Mouse (Mus musculus): ENCODE data around the gene Pid1. TPM values are rescaled to one million over a fixed set of nuclear protein-coding genes. Genes with fewer than 3 reads are reported as not detected.

Pid1 gene
- polyA plus RNA-seq, 1 experiment from 2014 or later, result 51.7 TPM

DNA sequence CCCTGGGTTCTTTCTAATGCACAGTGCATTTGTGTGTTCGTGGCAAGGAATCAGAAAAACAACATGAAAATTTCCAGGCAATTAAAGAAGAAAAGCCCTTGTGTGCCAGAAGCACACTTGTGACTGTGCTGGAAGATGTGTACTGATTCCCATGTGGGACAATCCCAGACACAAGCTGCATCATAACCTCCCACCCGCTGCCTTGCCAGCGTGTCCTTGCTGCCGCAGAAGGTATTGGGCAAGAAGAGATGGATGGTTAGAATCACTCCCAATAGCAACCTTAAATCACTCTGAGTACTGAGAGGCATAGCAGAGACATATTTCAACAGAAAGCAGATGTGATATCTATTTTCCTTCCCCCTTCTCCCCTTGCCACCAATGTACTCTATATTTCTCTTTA is 257.2 kb downstream of the Pid1 start:
- Histone ChIP-seq H3K9me3 (no peaks in the 10 kb centered on the region), H3K4me3 (no peak overlapping the region), H3K36me3 (no peaks in the 10 kb centered on the region), H3K4me1 (replicated peaks) (no peaks in the 10 kb centered on the region), H3K27ac (no peak overlapping the region), H3K27me3 (ENCODE audit: insufficient read depth, poor library complexity, severe bottlenecking) (no peaks in the 10 kb centered on the region)
- WGBS, result 97% methylated on average over 4 of the region's 4 CpGs
- no peak for DNase-seq (ENCODE audit: low spot score)

DNA sequence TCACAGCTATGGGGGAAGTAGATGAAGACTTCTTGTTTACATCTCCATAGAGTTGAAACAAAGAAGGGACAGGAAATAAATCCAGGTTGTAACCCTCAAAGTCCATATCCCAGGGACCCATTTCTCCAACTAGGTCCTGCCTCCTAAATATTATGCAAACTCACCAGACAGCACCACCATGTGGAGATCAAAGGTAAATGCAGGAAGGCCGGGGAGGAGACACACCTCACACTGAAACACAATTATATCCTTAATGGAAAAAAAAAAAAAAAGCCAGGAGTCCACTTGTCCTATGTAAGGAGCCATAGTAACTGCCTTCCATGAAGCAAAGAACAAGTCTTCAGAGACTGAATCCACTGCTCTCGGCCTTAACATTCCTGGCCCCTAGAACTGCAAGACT is 261.9 kb downstream of the Pid1 start:
- H3K4me1 ChIP-seq (replicated peaks), result no peaks in the 10 kb centered on the region
- H3K27me3 ChIP-seq (ENCODE audit: insufficient read depth, poor library complexity, severe bottlenecking), result no peaks in the 10 kb centered on the region
- H3K4me3 ChIP-seq, result no peak overlapping the region
- no peak overlapping the region for H3K27ac ChIP-seq
- DNase-seq (ENCODE audit: low spot score), result no peak
- no peaks in the 10 kb centered on the region for H3K9me3 ChIP-seq
- 80% methylated on average over 2 of the region's 2 CpGs for WGBS
- H3K36me3 ChIP-seq, result no peaks in the 10 kb centered on the region

DNA sequence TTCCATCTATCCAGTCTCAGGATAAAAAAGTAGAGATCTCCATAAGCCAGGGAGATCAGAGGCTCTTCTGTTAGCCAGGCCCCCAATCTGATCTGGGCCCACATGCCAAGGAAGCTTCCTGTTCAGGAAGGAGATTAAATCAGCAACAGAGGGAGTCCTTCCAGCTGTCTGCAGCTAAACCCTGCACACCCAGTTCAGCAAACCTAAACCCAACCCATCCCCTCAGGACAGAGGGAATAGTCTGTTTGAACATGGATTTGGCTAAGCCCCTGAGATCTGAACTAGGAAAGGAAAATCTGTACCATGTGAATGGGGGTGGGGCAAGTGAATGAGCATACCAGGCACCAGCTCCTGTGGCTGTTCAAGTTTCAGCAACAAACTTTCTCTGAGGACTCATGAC is 266.6 kb downstream of the Pid1 start:
- Histone ChIP-seq H3K4me3 (no peak overlapping the region), H3K9me3 (no peaks in the 10 kb centered on the region), H3K4me1 (replicated peaks) (no peaks in the 10 kb centered on the region), H3K36me3 (no peaks in the 10 kb centered on the region), H3K27me3 (ENCODE audit: insufficient read depth, poor library complexity, severe bottlenecking) (no peaks in the 10 kb centered on the region), H3K27ac (no peak overlapping the region)
- DNase-seq (ENCODE audit: low spot score), result no peak

- WGBS, result 82% methylated on average over 2 of the region's 2 CpGs
- H3K9me3 ChIP-seq, result no peaks in the 10 kb centered on the region
- H3K27ac ChIP-seq, result no peak overlapping the region
- H3K4me3 ChIP-seq, result no peak overlapping the region
- no peaks in the 10 kb centered on the region for H3K4me1 ChIP-seq (replicated peaks)
- H3K36me3 ChIP-seq, result no peaks in the 10 kb centered on the region
- DNase-seq (ENCODE audit: low spot score), result no peak
- H3K27me3 ChIP-seq (ENCODE audit: insufficient read depth, poor library complexity, severe bottlenecking), result no peaks in the 10 kb centered on the region
Measured at GRCm38 (mm10) chr1:84093291-84093690, 270.7 kb downstream of the Pid1 start.

- H3K36me3 ChIP-seq, result no peaks in the 10 kb centered on the region
- no peaks in the 10 kb centered on the region for H3K27me3 ChIP-seq (ENCODE audit: insufficient read depth, poor library complexity, severe bottlenecking)
- WGBS, result 90% methylated on average over 2 of the region's 2 CpGs
- no peaks in the 10 kb centered on the region for H3K4me1 ChIP-seq (replicated peaks)
- no peak overlapping the region for H3K27ac ChIP-seq
- DNase-seq (ENCODE audit: low spot score), result no peak
- no peak overlapping the region for H3K4me3 ChIP-seq
- H3K9me3 ChIP-seq, result no peaks in the 10 kb centered on the region
Measured at GRCm38 (mm10) chr1:84089664-84090063, 274.3 kb downstream of the Pid1 start.

- H3K36me3 ChIP-seq, result no peaks in the 10 kb centered on the region
- no peaks in the 10 kb centered on the region for H3K27me3 ChIP-seq (ENCODE audit: insufficient read depth, poor library complexity, severe bottlenecking)
- H3K4me3 ChIP-seq, result no peak overlapping the region
- H3K4me1 ChIP-seq (replicated peaks), result no peaks in the 10 kb centered on the region
- no peak overlapping the region for H3K27ac ChIP-seq
- no peaks in the 10 kb centered on the region for H3K9me3 ChIP-seq
- no peak for DNase-seq (ENCODE audit: low spot score)
- 59% methylated on average over 2 of the region's 2 CpGs for WGBS
Measured at GRCm38 (mm10) chr1:84087957-84088356, 276.0 kb downstream of the Pid1 start.

- WGBS, result 78% methylated on average over 6 of the region's 6 CpGs
- no peak for DNase-seq (ENCODE audit: low spot score)
- no peaks in the 10 kb centered on the region for H3K9me3 ChIP-seq
- no peaks in the 10 kb centered on the region for H3K4me1 ChIP-seq (replicated peaks)
- H3K36me3 ChIP-seq, result no peaks in the 10 kb centered on the region
- no peak overlapping the region for H3K27ac ChIP-seq
- no peak overlapping the region for H3K4me3 ChIP-seq
- H3K27me3 ChIP-seq (ENCODE audit: insufficient read depth, poor library complexity, severe bottlenecking), result no peaks in the 10 kb centered on the region
Measured at GRCm38 (mm10) chr1:84087325-84087724, 276.7 kb downstream of the Pid1 start.

GRCm38 (mm10) chr1:84086486-84086885 is 277.5 kb downstream of the Pid1 start:
- Histone ChIP-seq H3K4me1 (replicated peaks) (no peaks in the 10 kb centered on the region), H3K27ac (no peak overlapping the region), H3K36me3 (no peaks in the 10 kb centered on the region), H3K27me3 (ENCODE audit: insufficient read depth, poor library complexity, severe bottlenecking) (no peaks in the 10 kb centered on the region), H3K9me3 (no peaks in the 10 kb centered on the region), H3K4me3 (no peak overlapping the region)
- DNase-seq (ENCODE audit: low spot score), result no peak
- 80% methylated on average over 1 of the region's 1 CpGs for WGBS

- Histone ChIP-seq H3K4me1 (replicated peaks) (no peaks in the 10 kb centered on the region), H3K36me3 (no peaks in the 10 kb centered on the region), H3K9me3 (no peaks in the 10 kb centered on the region), H3K27ac (no peak overlapping the region), H3K4me3 (no peak overlapping the region), H3K27me3 (ENCODE audit: insufficient read depth, poor library complexity, severe bottlenecking) (no peaks in the 10 kb centered on the region)
- 95% methylated on average over 3 of the region's 3 CpGs for WGBS
- DNase-seq (ENCODE audit: low spot score), result no peak
Measured at GRCm38 (mm10) chr1:84085361-84085760, 278.6 kb downstream of the Pid1 start.

DNA sequence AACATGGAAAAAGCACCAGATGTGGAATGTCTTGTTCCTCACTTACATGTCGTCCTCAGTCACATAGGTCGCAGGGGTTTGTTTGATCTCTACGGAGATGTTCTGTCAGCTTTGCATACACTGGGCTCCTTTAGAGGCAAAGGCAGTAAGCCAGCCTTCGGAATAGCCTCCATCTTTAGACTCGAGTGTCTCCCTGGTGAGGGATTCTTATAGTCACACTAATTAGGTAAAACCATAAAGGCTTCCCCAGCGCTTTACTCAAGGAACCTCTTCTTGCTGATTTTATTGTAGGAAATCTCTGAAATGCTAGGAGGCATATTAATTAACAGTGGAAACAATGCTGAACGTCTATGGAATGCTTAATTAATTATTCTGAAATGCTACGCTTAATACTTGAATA is 284.4 kb downstream of the Pid1 start:
- H3K27ac ChIP-seq, result no peak overlapping the region
- 0 out of 2 replicates have a peak, but pooled peaks cover 2% of the 10 kb centered on the region for H3K4me1 ChIP-seq (replicated peaks)
- no peaks in the 10 kb centered on the region for H3K36me3 ChIP-seq
- DNase-seq (ENCODE audit: low spot score), result no peak
- no peaks in the 10 kb centered on the region for H3K27me3 ChIP-seq (ENCODE audit: insufficient read depth, poor library complexity, severe bottlenecking)
- WGBS, result 79% methylated on average over 8 of the region's 8 CpGs
- H3K9me3 ChIP-seq, result no peaks in the 10 kb centered on the region
- H3K4me3 ChIP-seq, result no peak overlapping the region

- no peak for DNase-seq (ENCODE audit: low spot score)
- Histone ChIP-seq H3K4me3 (no peak overlapping the region), H3K27me3 (ENCODE audit: insufficient read depth, poor library complexity, severe bottlenecking) (no peaks in the 10 kb centered on the region), H3K36me3 (no peaks in the 10 kb centered on the region), H3K9me3 (no peaks in the 10 kb centered on the region), H3K27ac (no peak overlapping the region), H3K4me1 (replicated peaks) (0 out of 2 replicates have a peak, but pooled peaks cover 2% of the 10 kb centered on the region)
- 72% methylated on average over 1 of the region's 1 CpGs for WGBS
Measured at GRCm38 (mm10) chr1:84077023-84077422, 287.0 kb downstream of the Pid1 start.

- Histone ChIP-seq H3K4me3 (no peak overlapping the region), H3K27ac (no peak overlapping the region), H3K9me3 (no peaks in the 10 kb centered on the region), H3K36me3 (no peaks in the 10 kb centered on the region), H3K27me3 (ENCODE audit: insufficient read depth, poor library complexity, severe bottlenecking) (no peaks in the 10 kb centered on the region), H3K4me1 (replicated peaks) (peaks cover 6% of the 10 kb centered on the region; the same call in 1 of the 2 replicates)
- no peak for DNase-seq (ENCODE audit: low spot score)
- WGBS, result 77% methylated on average over 5 of the region's 5 CpGs
Measured at GRCm38 (mm10) chr1:84056884-84057630, 306.9 kb downstream of the Pid1 start.

DNA sequence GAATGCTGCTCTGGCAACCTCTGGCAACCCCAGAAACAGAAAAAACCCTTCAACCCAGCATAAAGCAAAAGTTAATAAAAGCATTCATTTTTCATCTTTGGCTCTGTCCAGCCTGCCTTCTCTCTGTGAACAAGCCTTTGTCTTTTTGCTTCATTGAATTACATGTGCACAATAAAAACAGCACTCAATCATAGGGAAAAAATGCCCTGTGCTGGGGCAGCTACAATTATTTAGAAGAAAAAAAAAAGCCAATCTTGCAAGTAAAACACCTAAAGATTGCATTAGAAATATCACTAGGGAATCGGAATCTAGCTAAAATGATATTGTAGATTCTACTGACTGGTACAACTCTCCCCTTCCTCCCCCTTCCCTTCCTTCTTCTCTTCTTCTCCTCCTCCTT is 307.7 kb downstream of the Pid1 start:
- H3K27me3 ChIP-seq (ENCODE audit: insufficient read depth, poor library complexity, severe bottlenecking), result no peaks in the 10 kb centered on the region
- no peaks in the 10 kb centered on the region for H3K36me3 ChIP-seq
- no peaks in the 10 kb centered on the region for H3K9me3 ChIP-seq
- 82% methylated on average over 1 of the region's 1 CpGs for WGBS
- no peak for DNase-seq (ENCODE audit: low spot score)
- H3K4me3 ChIP-seq, result no peak overlapping the region
- H3K4me1 ChIP-seq (replicated peaks), result peaks cover 6% of the 10 kb centered on the region; the same call in 1 of the 2 replicates
- no peak overlapping the region for H3K27ac ChIP-seq

GRCm38 (mm10) chr1:84025746-84026145 is 338.2 kb downstream of the Pid1 start:
- Histone ChIP-seq H3K27ac (no peak overlapping the region), H3K27me3 (ENCODE audit: insufficient read depth, poor library complexity, severe bottlenecking) (no peaks in the 10 kb centered on the region), H3K4me3 (no peak overlapping the region), H3K9me3 (no peaks in the 10 kb centered on the region), H3K4me1 (replicated peaks) (no peaks in the 10 kb centered on the region), H3K36me3 (no peaks in the 10 kb centered on the region)
- WGBS, result 92% methylated on average over 1 of the region's 1 CpGs
- DNase-seq (ENCODE audit: low spot score), result no peak
